Mouse (Mus musculus) midbrain, embryonic 13.5 days (tissue): ENCODE results near the gene Mrpl30. TPM values are rescaled to one million over a fixed set of nuclear protein-coding genes. Genes with fewer than 3 reads are reported as not detected.

Experiments used
- ATAC-seq: fragments of 200-750 bp; cut with Nextera tagmentation; 2 replicates; pipeline ENCODE4 v1.8.0; 2017; ENCODE audit warnings: mild to moderate bottlenecking, moderate TSS enrichment, moderate library complexity
- H3K27ac ChIP-seq: fragments of 300-500 bp; sonication (generic); 2 replicates; pipeline ENCODE4 v1.5.1; 2015; ENCODE audit warnings: inconsistent platforms, mild to moderate bottlenecking, moderate library complexity
- H3K27me3 ChIP-seq: fragments of 300-500 bp; sonication (generic); 2 replicates; pipeline ENCODE4 v1.6.1; 2015; ENCODE audit warnings: mild to moderate bottlenecking, inconsistent platforms
- H3K36me3 ChIP-seq: fragments of 300-500 bp; sonication (generic); 2 replicates; pipeline ENCODE4 v1.6.1; 2015; ENCODE audit warnings: mild to moderate bottlenecking, inconsistent platforms
- H3K4me1 ChIP-seq: fragments of 300-500 bp; sonication (generic); replicated peaks from 2 replicates; pipeline ENCODE4 v1.6.1; 2015; ENCODE audit warnings: inconsistent platforms
- H3K4me2 ChIP-seq: fragments of 300-500 bp; sonication (generic); replicated peaks from 2 replicates; pipeline ENCODE4 v1.6.1; 2015; ENCODE audit warnings: moderate library complexity, mild to moderate bottlenecking, inconsistent platforms
- H3K4me3 ChIP-seq: fragments of 300-500 bp; sonication (generic); replicated peaks from 2 replicates; pipeline ENCODE4 v1.5.1; 2015; ENCODE audit warnings: mild to moderate bottlenecking, inconsistent platforms
- H3K9ac ChIP-seq: fragments of 300-500 bp; sonication (generic); replicated peaks from 2 replicates; pipeline ENCODE4 v1.6.1; 2015; ENCODE audit warnings: mild to moderate bottlenecking, inconsistent platforms
- H3K9me3 ChIP-seq: fragments of 300-500 bp; sonication (generic); 2 replicates; pipeline ENCODE4 v1.6.1; 2016; ENCODE audit warnings: mild to moderate bottlenecking, inconsistent platforms
- WGBS: fragments of 180-500 bp; shearing (Covaris S2); methylation state at CpG from one replicate; pipeline ENCODE4 v1.1.7; 2015; 5-methylcytosine and 5-hydroxymethylcytosine counted together
- polyA plus RNA-seq: library from polyadenylated mRNA; unstranded; fragments of >200 nt; fragmentation: Nextera tagmentation; extraction: Ambion mirVana; gene quantifications from 2 replicates; pipeline ENCODE4 v1.2.1, GENCODE M21; 2015

The Mrpl30 gene
- 245 and 253 TPM in 2 replicates for polyA plus RNA-seq

DNA sequence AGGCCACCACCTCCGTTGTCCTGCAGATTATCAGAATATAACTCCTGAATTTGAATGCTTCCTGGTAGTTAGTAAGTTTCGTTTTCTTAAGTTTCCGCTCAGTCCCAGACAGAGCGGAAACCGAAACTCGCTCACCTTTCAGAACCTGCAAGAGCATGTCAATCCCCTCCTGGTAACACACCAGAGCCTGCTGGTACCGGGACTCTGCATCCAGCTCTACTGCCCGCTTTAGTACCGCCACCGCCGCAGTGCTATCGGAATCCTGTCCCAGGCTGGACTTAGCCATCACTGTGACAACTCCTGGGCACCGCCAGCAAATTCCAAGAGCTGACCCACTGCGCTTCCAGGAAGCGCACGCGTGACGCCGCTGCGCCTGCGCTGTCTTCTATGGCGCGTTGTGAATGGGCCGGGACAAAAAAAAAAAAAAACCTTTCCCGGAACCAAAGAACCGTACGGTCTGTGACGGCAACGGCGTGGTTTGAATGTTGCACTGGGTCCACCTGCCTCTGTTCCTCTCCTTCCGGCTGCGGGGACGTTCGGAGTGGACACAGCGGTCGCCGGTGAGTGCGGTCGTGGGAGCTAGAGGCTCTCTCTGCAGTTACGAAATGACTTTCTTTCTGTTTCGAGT lies at the start of gene Mrpl30, which contains the start of gene Mitd1:
Gene Mrpl30, plus strand, starts transcription at position 453 of the 628 bp plus-strand sequence.
Gene Mitd1, minus strand, starts transcription at position 387 of the 628 bp plus-strand sequence.
- H3K4me3 ChIP-seq = peak within 1 kb of the TSS; percentile 65

DNA sequence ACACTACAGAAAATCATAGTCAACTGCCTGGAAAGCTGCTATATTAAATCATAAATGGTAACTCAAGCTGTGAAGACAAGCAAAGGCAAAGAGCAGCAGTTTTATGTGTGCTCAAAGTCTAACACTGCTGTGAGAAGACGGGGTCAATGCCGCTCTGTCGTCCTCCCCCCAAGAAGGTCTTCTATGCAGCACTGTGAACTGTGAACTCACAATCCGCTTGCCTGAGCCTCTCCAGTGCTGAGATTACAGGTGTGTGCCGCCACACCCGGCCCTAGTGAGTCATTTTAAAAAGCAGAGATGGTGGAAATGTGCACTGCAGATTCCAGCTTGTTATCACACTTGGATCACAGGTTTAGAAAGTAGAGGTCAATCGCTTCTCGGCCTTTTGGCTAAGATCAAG lies 43.4 kb upstream of the Mrpl30 start:
- H3K9ac ChIP-seq = no peak overlapping the region
- no peak for ATAC-seq
- H3K4me1 ChIP-seq = no peaks in the 10 kb centered on the region
- H3K4me2 ChIP-seq = no peak overlapping the region
- H3K9me3 ChIP-seq = no peaks in the 10 kb centered on the region
- H3K4me3 ChIP-seq = no peak overlapping the region
- H3K36me3 ChIP-seq = peaks cover 10% of the 10 kb centered on the region; the same call in 1 of the 2 replicates
- no peak overlapping the region for H3K27ac ChIP-seq
- 89% methylated on average over 8 of the region's 8 CpGs for WGBS
- no peaks in the 10 kb centered on the region for H3K27me3 ChIP-seq

More for the DNA sequence above, at the start of gene Mrpl30, which contains the start of gene Mitd1:
- peaks cover 14% of the 10 kb centered on the region for H3K36me3 ChIP-seq
- H3K4me1 ChIP-seq = peaks cover 27% of the 10 kb centered on the region
- H3K27ac ChIP-seq = 0 out of 2 replicates have a peak within 1 kb of the TSS, but pooled peaks have one; percentile 25
- H3K9ac ChIP-seq = peak within 1 kb of the TSS; percentile 77
- ATAC-seq = peak; percentile 95
- H3K9me3 ChIP-seq = no peaks in the 10 kb centered on the region
- peak within 1 kb of the TSS; percentile 65 for H3K4me2 ChIP-seq
- under 1% methylated on average over 41 of the region's 41 CpGs for WGBS
- no peaks in the 10 kb centered on the region for H3K27me3 ChIP-seq

DNA sequence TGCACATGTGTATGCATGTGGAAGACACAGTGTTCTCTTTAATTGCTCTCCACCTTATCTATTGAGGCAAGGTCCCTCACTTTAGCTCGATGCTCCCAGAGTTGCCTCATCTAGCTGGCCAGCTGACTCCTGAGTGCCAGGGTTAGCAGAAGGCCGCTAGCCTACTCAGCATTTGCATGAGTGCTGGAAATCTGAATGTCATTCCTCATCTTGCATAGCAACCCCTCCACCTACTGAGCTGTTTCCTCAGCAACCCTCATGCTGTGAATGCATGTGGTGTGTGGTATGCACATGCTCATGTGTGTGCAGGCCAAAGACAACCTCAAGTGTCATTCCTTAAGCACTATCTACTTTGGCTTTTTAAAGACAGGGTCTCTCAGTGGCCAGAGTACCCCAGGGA lies 39.6 kb upstream of the Mrpl30 start:
- 56% methylated on average over 2 of the region's 2 CpGs for WGBS
- Histone ChIP-seq H3K4me3 (no peak overlapping the region), H3K9me3 (no peaks in the 10 kb centered on the region), H3K27ac (no peak overlapping the region), H3K4me2 (no peak overlapping the region), H3K36me3 (peaks cover 28% of the 10 kb centered on the region), H3K9ac (no peak overlapping the region), H3K27me3 (no peaks in the 10 kb centered on the region), H3K4me1 (no peaks in the 10 kb centered on the region)
- no peak for ATAC-seq

DNA sequence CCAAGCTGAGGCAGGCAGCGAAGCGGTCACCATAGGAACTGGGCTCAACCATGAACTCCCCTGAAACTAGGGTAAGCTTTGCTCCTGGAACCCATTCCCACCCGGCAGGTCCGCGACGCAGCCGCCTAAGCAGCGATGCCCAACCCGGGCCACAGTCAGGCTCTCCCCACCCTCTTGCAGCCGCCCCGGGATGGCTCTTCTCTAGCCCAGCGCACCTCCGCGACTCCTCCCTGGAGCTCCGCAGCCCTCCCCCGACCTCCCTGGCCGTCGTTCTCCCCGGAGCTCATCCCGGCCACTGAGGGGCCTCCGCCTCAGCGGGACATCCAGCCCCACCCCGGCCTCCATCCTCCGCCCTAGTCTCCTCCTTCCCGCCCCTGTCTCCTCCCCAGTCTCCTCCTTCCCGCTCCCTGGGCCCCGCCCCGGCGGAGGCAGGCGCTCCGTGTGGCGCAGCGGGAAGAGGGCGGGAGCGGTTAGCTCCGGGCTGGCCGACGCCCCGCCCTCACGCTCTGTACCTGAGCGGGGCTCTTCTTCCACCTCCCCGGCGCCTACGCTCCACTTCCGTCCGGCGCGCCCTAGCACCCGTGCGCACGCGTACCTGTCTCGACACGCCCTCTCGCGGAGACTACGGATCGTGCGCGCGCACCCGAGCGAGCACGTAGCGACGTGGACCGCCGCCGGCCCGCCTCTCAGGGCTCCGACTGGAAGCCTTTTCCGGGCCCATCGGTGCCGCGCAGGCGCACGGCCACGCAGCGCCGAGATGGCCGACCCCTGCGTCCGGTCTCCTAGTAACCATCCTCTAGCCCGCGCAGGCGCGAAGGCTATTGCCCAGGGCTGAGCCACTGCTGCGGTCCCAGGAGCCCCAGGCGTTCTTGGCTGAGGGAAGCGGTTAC lies 25.5 kb upstream of the Mrpl30 start:
- WGBS = under 1% methylated on average over 89 of the region's 90 CpGs
- peak overlapping the region; percentile 79 for H3K9ac ChIP-seq

DNA sequence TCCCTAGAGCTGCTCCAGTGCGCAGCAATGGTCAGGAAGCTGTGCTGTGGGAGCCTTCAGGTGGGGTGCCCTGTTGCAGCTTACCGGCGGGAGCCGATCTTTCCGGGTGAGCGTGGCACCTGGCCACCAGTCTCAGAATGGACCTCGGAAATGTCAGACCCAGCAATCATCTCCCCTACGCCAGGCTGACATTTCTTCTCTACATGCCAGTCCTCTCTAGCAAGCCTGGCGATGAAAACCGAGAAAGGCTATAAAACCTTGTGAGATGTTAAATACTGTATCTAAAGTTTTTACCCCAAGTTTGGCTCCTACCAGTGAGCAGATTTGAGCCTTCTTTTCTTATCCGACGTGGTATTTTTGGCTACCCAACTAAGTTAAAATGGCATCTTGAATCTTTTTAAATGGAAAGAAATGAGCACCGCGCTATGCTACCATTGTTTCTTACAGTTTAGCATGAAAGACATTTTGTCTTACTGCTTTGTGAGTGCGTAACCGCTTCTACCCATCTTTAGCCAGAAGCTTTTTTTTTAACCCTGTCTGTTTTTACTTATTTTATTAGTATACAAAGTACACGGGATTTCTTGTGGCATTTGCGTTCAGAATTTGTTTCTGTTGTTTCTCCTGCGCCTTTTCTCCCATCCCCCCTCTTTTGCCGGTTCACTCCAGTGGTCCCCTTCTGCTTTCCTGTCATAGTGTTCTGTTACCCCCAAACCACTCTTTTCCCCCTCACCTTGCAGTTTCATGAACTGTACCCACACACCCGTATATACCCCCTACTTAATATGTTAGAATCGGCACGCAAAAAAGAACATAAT lies 24.7 kb upstream of the Mrpl30 start:
- H3K9ac ChIP-seq = peak overlapping the region; percentile 68
- H3K4me2 ChIP-seq = peak overlapping the region; percentile 67
- peak overlapping the region; percentile 91 for H3K27ac ChIP-seq
- peaks cover 15% of the 10 kb centered on the region for H3K27me3 ChIP-seq
- H3K9me3 ChIP-seq = no peaks in the 10 kb centered on the region
- no peak for ATAC-seq
- WGBS = 13% methylated on average over 23 of the region's 23 CpGs
- peak overlapping the region; percentile 68 for H3K4me3 ChIP-seq
- H3K36me3 ChIP-seq = no peaks in the 10 kb centered on the region
- H3K4me1 ChIP-seq = peaks cover 12% of the 10 kb centered on the region

More for the DNA sequence above, 25.5 kb upstream of the Mrpl30 start:
- Histone ChIP-seq H3K36me3 (no peaks in the 10 kb centered on the region), H3K27me3 (peaks cover 13% of the 10 kb centered on the region), H3K27ac (peak overlapping the region; percentile 91), H3K4me2 (peak overlapping the region; percentile 67), H3K4me1 (peaks cover 12% of the 10 kb centered on the region), H3K9me3 (no peaks in the 10 kb centered on the region), H3K4me3 (peak overlapping the region; percentile 68)
- ATAC-seq = peak; percentile 98

DNA sequence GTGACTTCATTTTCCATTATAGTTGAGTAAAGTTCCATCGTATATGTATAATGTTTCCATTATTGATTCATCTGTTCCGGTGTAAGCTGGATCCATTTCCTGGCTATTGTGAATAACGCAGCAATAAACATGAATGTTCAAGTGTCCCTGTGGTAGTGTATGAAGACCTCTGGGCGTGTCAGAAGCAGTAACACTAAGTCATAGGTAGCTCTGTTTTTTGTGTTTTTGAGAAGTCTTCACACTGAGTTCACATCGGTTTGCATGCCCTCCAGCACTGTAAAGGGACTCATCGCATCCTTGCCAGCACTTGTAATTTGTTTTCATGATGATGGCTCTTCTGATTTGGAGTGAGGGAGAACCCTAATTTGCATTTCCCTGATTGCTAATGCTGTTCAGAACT lies 24.0 kb upstream of the Mrpl30 start, which contains the start of gene Tsga10:
Gene Tsga10, minus strand, starts transcription at position 144 of the 400 bp plus-strand sequence.
- 88% methylated on average over 6 of the region's 6 CpGs for WGBS
- peak within 1 kb of the TSS; percentile 67 for H3K4me2 ChIP-seq
- H3K27me3 ChIP-seq = peaks cover 15% of the 10 kb centered on the region
- H3K27ac ChIP-seq = peak within 1 kb of the TSS; percentile 91
- H3K4me3 ChIP-seq = peak within 1 kb of the TSS; percentile 68
- H3K36me3 ChIP-seq = no peaks in the 10 kb centered on the region
- H3K9ac ChIP-seq = peak within 1 kb of the TSS; percentile 68
- no peak for ATAC-seq
- H3K4me1 ChIP-seq = peaks cover 12% of the 10 kb centered on the region
- no peaks in the 10 kb centered on the region for H3K9me3 ChIP-seq

DNA sequence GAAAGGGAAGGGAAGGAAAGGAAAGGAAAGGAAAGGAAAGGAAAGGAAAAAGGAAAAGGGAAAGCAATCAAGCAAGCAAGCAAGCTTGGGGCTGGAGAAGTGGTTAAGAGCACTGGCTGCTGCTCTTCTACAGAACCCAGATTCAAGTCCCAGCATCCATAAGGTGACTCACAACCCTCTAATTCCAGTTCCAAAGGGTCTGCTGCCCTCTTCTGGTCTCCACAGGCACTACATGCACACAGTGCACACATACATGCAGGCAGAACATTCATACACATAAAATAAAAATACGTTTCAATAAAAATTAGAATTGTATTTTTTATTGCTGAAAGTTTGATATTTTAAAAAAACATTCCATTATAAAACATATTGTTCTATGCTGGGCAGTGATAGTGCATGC lies 23.2 kb upstream of the Mrpl30 start:
- ATAC-seq = no peak
- no peak overlapping the region for H3K9ac ChIP-seq
- 69% methylated on average over 1 of the region's 1 CpGs for WGBS

DNA sequence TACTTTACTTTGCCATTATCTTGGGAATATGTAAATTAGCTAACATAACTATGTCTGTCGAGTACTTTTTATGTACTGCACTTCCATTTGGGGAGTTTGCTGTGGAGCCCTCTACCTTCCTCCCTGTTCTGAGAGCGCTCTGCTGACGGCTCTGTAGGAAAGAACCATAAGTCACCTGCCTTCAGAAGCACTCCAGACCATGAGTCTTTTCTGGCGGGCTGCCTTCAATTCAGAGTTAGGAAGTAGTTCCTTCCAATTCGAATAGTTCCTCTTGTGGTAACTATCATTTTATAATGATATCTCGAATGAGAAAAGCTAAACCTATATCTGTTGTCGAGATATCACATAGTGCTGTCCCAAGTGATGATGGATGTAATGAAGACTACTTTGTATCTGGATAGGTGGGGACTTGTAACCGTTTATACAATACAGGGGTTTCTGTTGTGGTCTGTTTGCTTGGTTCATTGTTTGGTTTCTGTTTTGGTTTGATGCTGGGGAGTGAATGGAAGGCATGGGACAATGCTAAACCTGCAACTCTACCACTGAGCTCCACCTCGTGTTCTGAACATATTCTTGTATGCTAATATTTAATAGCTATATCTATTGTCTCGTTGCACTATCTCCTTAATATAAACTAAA lies 22.5 kb upstream of the Mrpl30 start:
- peaks cover 15% of the 10 kb centered on the region for H3K27me3 ChIP-seq
- H3K36me3 ChIP-seq = no peaks in the 10 kb centered on the region
- no peaks in the 10 kb centered on the region for H3K9me3 ChIP-seq
- H3K27ac ChIP-seq = no peak overlapping the region
- H3K4me2 ChIP-seq = no peak overlapping the region
- H3K4me1 ChIP-seq = peaks cover 21% of the 10 kb centered on the region
- 71% methylated on average over 10 of the region's 10 CpGs for WGBS
- ATAC-seq = no peak
- H3K9ac ChIP-seq = no peak overlapping the region
- no peak overlapping the region for H3K4me3 ChIP-seq

More for the DNA sequence above, 23.2 kb upstream of the Mrpl30 start:
- Histone ChIP-seq H3K4me1 (peaks cover 17% of the 10 kb centered on the region), H3K27me3 (peaks cover 15% of the 10 kb centered on the region), H3K4me2 (no peak overlapping the region), H3K9me3 (no peaks in the 10 kb centered on the region), H3K27ac (no peak overlapping the region), H3K4me3 (no peak overlapping the region), H3K36me3 (no peaks in the 10 kb centered on the region)

DNA sequence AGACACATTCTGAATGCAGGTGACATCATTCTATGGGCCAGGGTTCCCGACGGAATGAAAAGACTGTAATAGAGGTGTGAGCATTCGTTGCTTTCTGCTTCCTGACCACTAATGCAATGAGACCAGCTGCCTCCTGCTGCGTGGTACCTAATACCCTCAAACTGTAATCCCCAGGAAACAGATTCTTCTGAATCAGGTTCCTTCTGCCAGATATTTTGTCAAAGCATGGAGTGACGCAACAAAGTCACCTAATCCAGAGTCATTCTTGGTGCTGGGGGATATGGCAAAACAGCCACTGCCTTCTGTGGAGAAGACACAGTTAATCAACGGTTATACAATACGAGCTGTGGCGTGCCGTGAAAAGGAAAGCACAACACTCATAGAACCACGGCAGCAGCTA lies 21.6 kb upstream of the Mrpl30 start:
- no peak for ATAC-seq
- Histone ChIP-seq H3K9ac (no peak overlapping the region), H3K4me3 (no peak overlapping the region), H3K36me3 (no peaks in the 10 kb centered on the region), H3K27ac (no peak overlapping the region), H3K4me1 (peaks cover 21% of the 10 kb centered on the region), H3K4me2 (no peak overlapping the region), H3K9me3 (no peaks in the 10 kb centered on the region), H3K27me3 (peaks cover 15% of the 10 kb centered on the region)
- WGBS = 69% methylated on average over 10 of the region's 10 CpGs

DNA sequence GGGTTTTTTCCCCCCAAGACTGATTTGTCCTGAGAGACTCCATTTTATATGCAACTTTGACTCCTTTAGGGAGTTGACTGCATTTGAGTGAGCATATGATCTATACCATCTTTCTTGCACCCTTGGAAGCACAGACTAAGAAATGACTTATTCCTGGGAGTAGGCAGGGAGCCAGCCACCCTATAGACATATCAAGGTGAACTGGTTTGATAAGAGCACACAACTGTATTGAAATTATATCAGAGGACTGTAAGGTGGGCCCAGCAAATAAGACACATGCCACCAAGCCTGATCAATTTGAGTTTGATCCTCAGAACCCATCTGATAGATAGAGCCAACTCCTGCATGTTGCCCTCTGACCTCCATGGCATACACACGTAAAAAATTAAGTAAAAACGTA lies 20.9 kb upstream of the Mrpl30 start:
- no peak overlapping the region for H3K4me2 ChIP-seq
- H3K27me3 ChIP-seq = peaks cover 15% of the 10 kb centered on the region
- peaks cover 19% of the 10 kb centered on the region for H3K4me1 ChIP-seq
- no peaks in the 10 kb centered on the region for H3K9me3 ChIP-seq
- 63% methylated on average over 2 of the region's 2 CpGs for WGBS
- H3K4me3 ChIP-seq = no peak overlapping the region
- H3K9ac ChIP-seq = no peak overlapping the region
- H3K36me3 ChIP-seq = no peaks in the 10 kb centered on the region
- H3K27ac ChIP-seq = no peak overlapping the region
- ATAC-seq = no peak

DNA sequence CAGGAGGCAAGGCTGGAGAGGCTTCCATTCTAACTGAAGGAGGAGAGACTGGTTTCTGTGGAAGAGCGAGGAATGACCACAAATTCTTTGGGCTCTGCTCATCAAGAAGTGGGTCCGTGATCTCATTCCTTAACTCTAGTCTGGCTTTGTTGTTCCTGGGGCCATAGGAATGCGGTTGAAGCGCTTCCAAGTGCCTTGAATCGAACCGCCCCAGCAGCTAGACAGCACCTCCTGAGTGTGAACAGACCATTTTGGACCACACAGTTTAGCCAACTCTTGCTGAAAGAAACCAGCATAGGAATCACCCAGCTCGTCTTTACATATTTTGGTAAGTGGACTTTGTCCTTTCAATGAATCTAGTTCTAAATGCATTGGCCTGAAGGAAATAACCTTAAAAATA lies 18.6 kb upstream of the Mrpl30 start, which contains the start of gene Lipt1:
Gene Lipt1, plus strand, starts transcription at position 35 of the 400 bp plus-strand sequence.
- WGBS = 6% methylated on average over 7 of the region's 7 CpGs
- peak; percentile 69 for ATAC-seq
- H3K4me3 ChIP-seq = peak within 1 kb of the TSS; percentile 55

More for the DNA sequence above, 18.6 kb upstream of the Mrpl30 start, which contains the start of gene Lipt1:
- Histone ChIP-seq H3K27me3 (peaks cover 15% of the 10 kb centered on the region), H3K9ac (peak within 1 kb of the TSS; percentile 61), H3K36me3 (peaks cover 20% of the 10 kb centered on the region), H3K4me1 (peaks cover 12% of the 10 kb centered on the region), H3K27ac (peak within 1 kb of the TSS; percentile 71), H3K9me3 (no peaks in the 10 kb centered on the region), H3K4me2 (peak within 1 kb of the TSS; percentile 69)
